Mouse (Mus musculus) lung, embryonic 14.5 days (tissue): Measurements from ENCODE around the gene Tspan15. TPM values are rescaled to one million over a fixed set of nuclear protein-coding genes. Genes with fewer than 3 reads are reported as not detected.

Source experiments
- ATAC-seq: fragments of 200-750 bp; cut with Nextera tagmentation; 2 replicates; pipeline ENCODE4 v1.8.0; 2017; ENCODE audit warnings: mild to moderate bottlenecking, moderate TSS enrichment, moderate library complexity; ENCODE audit not compliant: insufficient read depth
- DNase-seq: peaks from one replicate; pipeline ENCODE4 v3.0.0-alpha.2; 2015
- H3K27ac ChIP-seq: fragments of 300-500 bp; sonication (generic); 2 replicates; pipeline ENCODE4 v1.5.1; 2014; ENCODE audit warnings: low read depth, mild to moderate bottlenecking, moderate library complexity
- H3K27me3 ChIP-seq: fragments of 300-500 bp; sonication (generic); 2 replicates; pipeline ENCODE4 v1.6.1; 2014; ENCODE audit warnings: low read length, control low read depth; ENCODE audit not compliant: insufficient read depth
- H3K36me3 ChIP-seq: fragments of 300-500 bp; sonication (generic); 2 replicates; pipeline ENCODE4 v1.6.1; 2014; ENCODE audit warnings: control low read depth; ENCODE audit not compliant: insufficient read depth
- H3K4me1 ChIP-seq: fragments of 300-500 bp; sonication (generic); 2 replicates; pipeline ENCODE4 v1.6.1; 2014; ENCODE audit warnings: antibody characterized with exemption, control low read depth; ENCODE audit not compliant: insufficient read depth
- H3K4me2 ChIP-seq: fragments of 300-500 bp; sonication (generic); 2 replicates; pipeline ENCODE4 v1.6.1; 2014; ENCODE audit warnings: mild to moderate bottlenecking
- H3K4me3 ChIP-seq: fragments of 300-500 bp; sonication (generic); 2 replicates; pipeline ENCODE4 v1.5.1; 2014; ENCODE audit warnings: low read depth, low read length
- H3K9ac ChIP-seq: fragments of 300-500 bp; sonication (generic); 2 replicates; pipeline ENCODE4 v1.6.1; 2014
- H3K9me3 ChIP-seq: fragments of 300-500 bp; sonication (generic); 2 replicates; pipeline ENCODE4 v1.6.1; 2016; ENCODE audit warnings: low read depth, low read length, control low read depth
- CTCF ChIP-seq: IDR thresholded peaks from 2 replicates; pipeline ENCODE4 v1.5.1; 2016; ENCODE audit warnings: antibody characterized with exemption, low read depth
- WGBS: fragments of 180-500 bp; shearing (Covaris S2); extraction: QIAGEN DNeasy Blood & Tissue Kit; methylation state at CpG from one replicate; pipeline ENCODE4 v1.1.7; 2014; 5-methylcytosine and 5-hydroxymethylcytosine counted together
- polyA plus RNA-seq: library from polyadenylated mRNA; unstranded; fragments of >200 nt; fragmentation: Nextera tagmentation; extraction: Ambion mirVana; gene quantifications from 2 replicates; pipeline ENCODE4 v1.2.1, GENCODE M21; 2014

Gene Tspan15
- polyA plus RNA-seq, 1 experiment from 2014 or later = 36.3 TPM

DNA sequence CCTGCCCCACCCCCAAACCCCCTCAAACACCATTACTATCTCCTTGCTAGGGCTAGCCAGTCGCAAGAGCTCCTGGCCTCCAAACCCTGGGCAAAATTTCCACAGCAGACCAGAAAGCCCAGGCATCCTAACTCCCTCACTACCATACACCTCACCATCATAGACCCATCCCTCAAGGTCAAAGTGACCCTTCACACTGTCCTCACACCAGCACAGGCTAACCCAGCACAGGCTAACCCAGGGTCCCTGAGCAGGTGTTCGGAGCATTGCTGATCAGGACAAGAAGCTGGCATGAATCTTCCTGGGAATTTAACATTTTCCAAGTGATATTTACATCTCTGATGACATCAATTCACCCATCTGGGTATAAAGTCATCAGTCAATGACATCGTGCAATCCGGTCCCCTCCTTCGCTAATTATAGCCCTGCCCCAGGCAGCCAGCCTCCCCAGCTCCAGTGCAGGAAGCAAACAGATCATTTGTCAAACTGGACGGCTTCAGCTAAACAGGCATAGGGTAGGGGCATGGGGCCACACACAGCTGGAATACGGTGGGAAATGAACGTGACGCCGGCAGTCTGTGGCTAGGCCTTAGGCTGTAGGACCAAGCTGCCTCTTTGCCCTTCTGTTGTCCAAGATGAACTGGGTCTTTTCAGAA, 22.7 kb downstream of the Tspan15 start:
- no peak overlapping the region for H3K4me3 ChIP-seq
- peak; percentile 80 for ATAC-seq
- H3K27ac ChIP-seq = no peak overlapping the region
- no peaks in the 10 kb centered on the region for H3K27me3 ChIP-seq
- 20% methylated on average over 10 of the region's 10 CpGs for WGBS
- no peaks in the 10 kb centered on the region for H3K9me3 ChIP-seq
- DNase-seq = peak; percentile 71
- no peaks in the 10 kb centered on the region for H3K4me1 ChIP-seq
- H3K9ac ChIP-seq = no peak overlapping the region; the same call in 1 of the 2 replicates
- H3K36me3 ChIP-seq = no peaks in the 10 kb centered on the region
- TF ChIP-seq CTCF = no peak
- H3K4me2 ChIP-seq = no peak overlapping the region

DNA sequence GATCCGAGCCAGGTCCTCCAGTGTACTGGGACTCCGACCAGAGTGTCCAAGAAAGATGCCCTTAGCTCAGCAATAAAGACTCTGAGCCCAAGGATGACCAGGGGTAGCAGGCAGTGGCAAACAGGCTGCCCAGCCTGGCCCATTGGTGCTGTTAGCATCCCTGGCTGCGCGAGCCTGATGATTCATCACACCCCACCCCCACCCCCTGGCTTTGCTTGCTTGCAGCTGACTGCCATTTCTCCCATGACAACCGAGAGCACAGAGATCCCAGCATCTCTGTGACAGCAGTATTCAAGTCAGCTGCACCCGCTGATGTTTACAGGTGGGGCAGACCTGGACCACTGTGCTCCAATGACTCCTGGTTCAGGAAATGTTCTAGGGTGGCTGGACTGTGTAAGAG, 28.5 kb downstream of the Tspan15 start:
- ATAC-seq (no peak), DNase-seq (no peak)
- Histone ChIP-seq H3K27me3 (no peaks in the 10 kb centered on the region), H3K27ac (no peak overlapping the region), H3K9ac (no peak overlapping the region), H3K4me2 (no peak overlapping the region), H3K36me3 (no peaks in the 10 kb centered on the region), H3K9me3 (no peaks in the 10 kb centered on the region), H3K4me3 (no peak overlapping the region), H3K4me1 (no peaks in the 10 kb centered on the region)
- no peak for TF ChIP-seq CTCF
- 66% methylated on average over 6 of the region's 6 CpGs for WGBS

DNA sequence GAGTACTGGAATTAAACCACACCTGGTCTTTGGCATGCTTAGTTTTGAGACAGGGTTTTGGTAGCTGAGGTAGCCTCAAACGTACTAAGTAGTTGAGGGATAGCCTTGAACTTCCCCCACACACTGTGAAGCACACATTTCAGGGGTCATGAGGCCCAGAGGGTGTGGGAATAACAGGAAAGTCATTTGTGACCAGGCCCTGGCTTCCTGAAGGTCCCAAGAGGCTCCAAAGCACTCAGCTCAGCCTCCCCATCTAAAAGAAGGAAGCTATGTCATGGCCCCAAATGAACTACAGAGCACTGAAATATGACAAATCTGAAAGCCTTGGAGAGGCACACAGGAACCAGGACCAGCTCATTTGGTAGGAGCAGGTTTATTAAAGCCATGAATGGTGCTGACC, 32.2 kb downstream of the Tspan15 start:
- no peak for DNase-seq
- 70% methylated on average over 1 of the region's 1 CpGs for WGBS
- H3K27me3 ChIP-seq = no peaks in the 10 kb centered on the region
- H3K4me3 ChIP-seq = no peak overlapping the region
- ATAC-seq = no peak
- no peaks in the 10 kb centered on the region for H3K4me1 ChIP-seq
- H3K27ac ChIP-seq = no peak overlapping the region
- H3K4me2 ChIP-seq = no peak overlapping the region
- no peak for TF ChIP-seq CTCF
- no peaks in the 10 kb centered on the region for H3K9me3 ChIP-seq
- no peaks in the 10 kb centered on the region for H3K36me3 ChIP-seq
- no peak overlapping the region for H3K9ac ChIP-seq

DNA sequence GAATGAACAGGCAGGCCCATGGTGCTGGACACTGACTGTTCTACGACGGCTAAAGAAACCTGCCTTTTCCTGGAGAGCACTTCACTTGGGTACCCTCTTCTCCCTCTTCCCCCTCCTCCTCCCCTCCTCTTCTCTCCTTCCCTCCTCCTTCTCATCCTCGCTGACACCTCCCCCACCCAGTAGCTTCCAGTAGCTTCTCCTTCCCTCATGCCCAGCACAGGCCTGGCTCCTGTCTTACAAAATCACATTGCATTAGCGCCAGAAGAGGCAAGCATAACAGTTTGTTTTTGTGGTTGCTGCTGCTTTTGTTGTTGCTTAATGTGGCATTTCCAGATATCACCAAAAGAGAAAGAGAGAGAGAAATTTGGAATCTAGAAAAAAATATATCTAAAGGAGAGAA, 33.6 kb downstream of the Tspan15 start:
- H3K36me3 ChIP-seq = no peaks in the 10 kb centered on the region; the same call in 1 of the 2 replicates
- DNase-seq (no peak), ATAC-seq (no peak)
- H3K4me2 ChIP-seq = no peak overlapping the region
- H3K4me1 ChIP-seq = no peaks in the 10 kb centered on the region
- H3K4me3 ChIP-seq = no peak overlapping the region
- WGBS = 55% methylated on average over 4 of the region's 4 CpGs
- H3K9me3 ChIP-seq = no peaks in the 10 kb centered on the region
- no peak overlapping the region for H3K9ac ChIP-seq
- H3K27ac ChIP-seq = no peak overlapping the region
- H3K27me3 ChIP-seq = no peaks in the 10 kb centered on the region
- TF ChIP-seq CTCF = no peak

DNA sequence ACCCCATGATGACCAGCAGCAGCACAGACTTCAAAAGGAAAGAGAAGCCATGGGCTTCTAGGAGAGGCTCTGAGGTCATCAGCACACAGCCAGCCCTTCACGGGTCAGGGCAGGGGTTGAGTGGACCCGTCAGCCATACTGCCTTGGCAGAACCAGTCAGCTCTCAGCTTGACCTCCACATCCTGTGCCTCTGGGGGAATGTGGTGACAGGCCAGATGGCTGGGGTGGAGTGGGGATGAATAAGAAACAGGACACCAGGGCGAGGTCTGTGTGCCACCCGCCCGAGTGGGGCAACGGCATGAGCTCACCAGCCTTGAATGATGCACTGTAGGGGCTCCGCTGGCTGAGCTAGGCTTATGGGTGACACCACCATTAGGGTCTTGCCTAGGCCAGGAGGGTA, 35.7 kb downstream of the Tspan15 start:
- DNase-seq = no peak
- Histone ChIP-seq H3K9ac (no peak overlapping the region), H3K9me3 (no peaks in the 10 kb centered on the region), H3K4me3 (no peak overlapping the region), H3K36me3 (no peaks in the 10 kb centered on the region; the same call in 1 of the 2 replicates), H3K27ac (no peak overlapping the region), H3K4me1 (no peaks in the 10 kb centered on the region), H3K27me3 (no peaks in the 10 kb centered on the region), H3K4me2 (no peak overlapping the region)
- no peak for TF ChIP-seq CTCF
- ATAC-seq = no peak
- WGBS = 52% methylated on average over 7 of the region's 7 CpGs

DNA sequence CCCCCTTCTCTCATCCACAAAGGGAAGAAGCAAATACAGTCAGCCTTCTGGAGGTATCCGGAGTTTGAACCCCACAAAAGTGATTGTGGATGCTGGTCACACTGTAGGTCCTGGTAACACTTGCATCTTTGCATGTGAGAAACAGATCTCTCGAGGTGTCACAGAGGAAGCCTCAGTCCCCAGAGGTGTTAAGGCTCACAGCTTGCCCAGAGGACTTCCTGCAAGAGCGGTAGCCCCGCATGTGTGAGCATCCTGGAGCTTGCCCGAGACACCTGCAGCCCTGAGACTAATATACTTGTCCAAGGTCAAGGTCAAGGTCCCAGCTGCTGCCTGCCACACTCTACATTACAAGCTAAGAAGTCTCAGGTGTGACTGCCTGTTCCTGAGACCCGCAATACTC, 36.1 kb downstream of the Tspan15 start:
- no peak overlapping the region for H3K9ac ChIP-seq
- no peak for TF ChIP-seq CTCF
- no peaks in the 10 kb centered on the region for H3K27me3 ChIP-seq
- H3K36me3 ChIP-seq = no peaks in the 10 kb centered on the region; the same call in 1 of the 2 replicates
- no peak for ATAC-seq
- H3K4me1 ChIP-seq = no peaks in the 10 kb centered on the region
- WGBS = 38% methylated on average over 6 of the region's 6 CpGs
- no peaks in the 10 kb centered on the region for H3K9me3 ChIP-seq
- no peak for DNase-seq
- no peak overlapping the region for H3K27ac ChIP-seq
- no peak overlapping the region for H3K4me2 ChIP-seq
- H3K4me3 ChIP-seq = no peak overlapping the region

DNA sequence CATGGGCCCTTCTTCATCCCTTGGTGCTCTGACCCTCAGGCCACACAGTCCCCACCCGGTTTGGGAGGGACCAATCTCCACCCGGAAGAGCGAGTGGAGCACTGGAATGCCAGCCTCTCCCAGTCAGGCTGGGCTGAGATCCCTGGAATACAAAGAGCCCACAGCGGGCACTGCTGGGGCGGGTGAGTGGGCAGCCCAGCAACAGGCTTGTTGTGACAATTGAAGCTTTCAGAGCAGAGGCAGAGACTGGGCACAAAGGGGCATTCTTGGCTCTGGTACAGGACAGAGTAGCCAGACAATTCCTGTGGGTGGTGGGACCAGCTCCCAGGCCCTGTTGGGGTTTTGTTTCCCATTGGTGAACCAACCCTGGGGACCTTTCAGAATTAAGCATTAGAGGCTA, 36.6 kb downstream of the Tspan15 start:
- Histone ChIP-seq H3K4me2 (no peak overlapping the region), H3K9me3 (no peaks in the 10 kb centered on the region), H3K9ac (no peak overlapping the region), H3K27ac (no peak overlapping the region), H3K36me3 (no peaks in the 10 kb centered on the region; the same call in 1 of the 2 replicates), H3K4me3 (no peak overlapping the region), H3K27me3 (no peaks in the 10 kb centered on the region), H3K4me1 (no peaks in the 10 kb centered on the region)
- TF ChIP-seq CTCF = no peak
- no peak for ATAC-seq
- no peak for DNase-seq
- WGBS = 70% methylated on average over 5 of the region's 5 CpGs
